Comparison of ENCODE assay signal across 7 mouse cellular contexts in genomic region chr5:128809406-128809805, GRCm38 (mm10).
DNase-seq lines count a peak whose midpoint lies in the region; ATAC-seq and TF ChIP-seq lines count a peak whose summit lies in the region.

No protein-coding gene starts in this region.

- no peak for ATAC-seq in CD4-positive, CD25-positive, alpha-beta regulatory T cell, adult 4 months

- no peak for DNase-seq in lung, adult 2 months
- no peak for DNase-seq in lung, adult 18-20 months
- peak; percentile 6 for DNase-seq in c-Kit-positive CD71-negative TER-119-negative erythroid progenitor cells, embryonic 14.5 days (ENCODE audit: low read depth)
- peak; percentile 55 for DNase-seq in embryo, embryonic 10.5 days (ENCODE audit: low spot score)
- peak; percentile 36 for DNase-seq in mesoderm, embryonic 11.5 days (ENCODE audit: low read depth, low spot score)
- no peak for DNase-seq in left cerebral cortex, postnatal 36 days (ENCODE audit: low spot score in 2 of 2)

- no peaks in the 10 kb centered on the region for H3K4me1 ChIP-seq in lung, adult 2 months (ENCODE audit: control insufficient read depth, insufficient read depth, low read length)

- intact Hi-C loops in left cerebral cortex, postnatal 36 days (cut with DNase I) = no loop called here

- H3K4me3 ChIP-seq in lung, adult 2 months (replicated peaks; ENCODE audit: extremely low read depth, low read depth, low read length) = no peak overlapping the region

- TF ChIP-seq CTCF in lung, adult 2 months (IDR thresholded peaks at IDR 0.05; ENCODE audit: insufficient read depth, low read length) = peak; percentile 39; the same call in 1 of the 2 replicates

- 52% methylated on average over 5 of the region's 5 CpGs for WGBS in lung, adult 2 months

- TF ChIP-seq POLR2A in lung, adult 2 months (IDR thresholded peaks at IDR 0.05; ENCODE audit: borderline replicate concordance, extremely low read depth, low read depth, low read length) = no peak

Comparison
In these comparisons a context has a peak if more than half of its experiments do, and no peak if none do; other contexts are left out.
1. DNase-seq: peak in c-Kit-positive CD71-negative TER-119-negative erythroid progenitor cells, embryonic 14.5 days (single experiment), embryo, embryonic 10.5 days (single experiment) and mesoderm, embryonic 11.5 days (single experiment); none in lung, adult 2 months (single experiment), lung, adult 18-20 months (0 of 2) and left cerebral cortex, postnatal 36 days (0 of 2).